Mouse (Mus musculus): ENCODE measurements around the gene Daw1. TPM values are rescaled to one million over a fixed set of nuclear protein-coding genes. Genes with fewer than 3 reads are reported as not detected.

Daw1 gene
- polyA plus RNA-seq, 1 experiment, result 0.46 TPM

DNA sequence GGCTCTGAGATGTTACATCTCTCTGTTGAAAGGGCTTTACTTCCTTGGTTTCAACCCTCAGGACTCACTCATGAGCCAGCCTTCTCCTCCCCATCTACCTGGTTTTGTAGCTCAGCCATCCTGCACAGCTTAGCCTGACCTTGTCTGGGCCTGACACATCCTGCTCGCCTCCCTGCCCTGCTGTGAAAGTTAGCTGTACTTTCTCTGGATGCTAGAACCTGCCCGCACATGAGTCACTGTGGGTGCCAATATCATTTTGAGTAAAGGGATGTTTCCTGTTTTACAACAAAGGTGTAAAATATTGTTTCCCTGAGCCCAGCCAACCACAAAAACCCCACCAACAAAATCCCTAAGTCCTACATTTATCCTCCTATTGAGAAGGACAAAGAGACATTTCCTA lies 36.4 kb upstream of the Daw1 start:
- 83% methylated on average over 2 of the region's 2 CpGs for WGBS
- Histone ChIP-seq H3K4me3 (replicated peaks; ENCODE audit: insufficient read depth, low read depth, low read length) (no peak overlapping the region), H3K4me1 (ENCODE audit: control insufficient read depth, insufficient read depth, low read length) (no peaks in the 10 kb centered on the region)

DNA sequence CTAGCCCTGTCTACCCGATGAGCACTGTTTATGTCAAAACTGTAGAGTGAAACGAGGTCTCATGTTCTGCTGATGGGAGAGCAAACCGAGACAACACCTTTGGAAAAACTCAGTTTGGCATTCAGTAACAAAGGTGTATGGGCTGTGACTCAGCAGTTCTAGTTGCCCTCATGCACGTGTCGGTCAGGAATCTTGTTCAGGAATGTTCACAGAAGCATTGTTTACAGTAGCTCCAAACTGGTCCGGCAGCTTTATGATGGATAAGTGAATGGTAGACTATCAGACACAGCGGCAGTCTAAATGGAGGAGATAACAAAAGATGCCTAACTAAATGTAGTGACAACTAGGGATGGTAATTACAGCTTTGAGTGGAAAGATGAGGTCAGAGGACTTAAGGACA lies 23.7 kb upstream of the Daw1 start:
- no peak overlapping the region for H3K27ac ChIP-seq (ENCODE audit: insufficient read depth, low read length)
- no peak overlapping the region for H3K4me3 ChIP-seq (replicated peaks; ENCODE audit: insufficient read depth, low read depth, low read length)
- TF ChIP-seq POLR2A (IDR thresholded peaks at IDR 0.05; ENCODE audit: borderline replicate concordance, insufficient read depth, low read length) (no peak), CTCF (IDR thresholded peaks at IDR 0.05; ENCODE audit: borderline replicate concordance, insufficient read depth, low read depth, low read length) (no peak)
- no peaks in the 10 kb centered on the region for H3K4me1 ChIP-seq (ENCODE audit: control insufficient read depth, insufficient read depth, low read length)
- DNase-seq, result no peak
- no peaks in the 10 kb centered on the region for H3K27me3 ChIP-seq (ENCODE audit: control insufficient read depth, insufficient read depth, low read length)
- 83% methylated on average over 7 of the region's 7 CpGs for WGBS

More for the DNA sequence above, 36.4 kb upstream of the Daw1 start:
- TF ChIP-seq POLR2A (IDR thresholded peaks at IDR 0.05; ENCODE audit: borderline replicate concordance, insufficient read depth, low read length), result no peak
- no peak for TF ChIP-seq CTCF (IDR thresholded peaks at IDR 0.05; ENCODE audit: borderline replicate concordance, insufficient read depth, low read depth, low read length)
- Histone ChIP-seq H3K27me3 (ENCODE audit: control insufficient read depth, insufficient read depth, low read length) (no peaks in the 10 kb centered on the region), H3K27ac (ENCODE audit: insufficient read depth, low read length) (no peak overlapping the region)
- no peak for DNase-seq

DNA sequence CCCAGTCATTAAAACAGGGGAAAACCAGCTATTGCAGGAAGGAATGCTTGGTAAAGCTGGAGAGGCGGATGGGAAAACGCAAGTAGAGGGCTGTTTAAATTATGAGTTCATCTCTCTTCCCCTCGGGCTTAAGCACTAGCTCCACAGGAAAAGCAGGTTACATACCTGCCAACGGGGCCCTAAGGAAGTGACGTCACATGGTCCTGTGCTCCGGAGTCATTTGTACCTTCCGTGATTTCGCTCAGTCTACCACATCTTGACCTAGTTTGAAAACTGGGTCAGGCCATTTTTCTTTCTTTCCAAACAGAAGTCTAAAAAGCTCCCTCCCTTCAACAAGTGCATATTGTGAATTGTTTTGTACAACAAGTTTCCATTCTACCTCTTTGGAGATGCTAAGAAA lies 21.7 kb upstream of the Daw1 start:
- TF ChIP-seq CTCF (IDR thresholded peaks at IDR 0.05; ENCODE audit: borderline replicate concordance, insufficient read depth, low read depth, low read length) (no peak), POLR2A (IDR thresholded peaks at IDR 0.05; ENCODE audit: borderline replicate concordance, insufficient read depth, low read length) (no peak)
- no peaks in the 10 kb centered on the region for H3K27me3 ChIP-seq (ENCODE audit: control insufficient read depth, insufficient read depth, low read length)
- DNase-seq, result no peak
- no peaks in the 10 kb centered on the region for H3K4me1 ChIP-seq (ENCODE audit: control insufficient read depth, insufficient read depth, low read length)
- WGBS, result 90% methylated on average over 8 of the region's 8 CpGs
- no peak overlapping the region for H3K27ac ChIP-seq (ENCODE audit: insufficient read depth, low read length)
- H3K4me3 ChIP-seq (replicated peaks; ENCODE audit: insufficient read depth, low read depth, low read length), result no peak overlapping the region

DNA sequence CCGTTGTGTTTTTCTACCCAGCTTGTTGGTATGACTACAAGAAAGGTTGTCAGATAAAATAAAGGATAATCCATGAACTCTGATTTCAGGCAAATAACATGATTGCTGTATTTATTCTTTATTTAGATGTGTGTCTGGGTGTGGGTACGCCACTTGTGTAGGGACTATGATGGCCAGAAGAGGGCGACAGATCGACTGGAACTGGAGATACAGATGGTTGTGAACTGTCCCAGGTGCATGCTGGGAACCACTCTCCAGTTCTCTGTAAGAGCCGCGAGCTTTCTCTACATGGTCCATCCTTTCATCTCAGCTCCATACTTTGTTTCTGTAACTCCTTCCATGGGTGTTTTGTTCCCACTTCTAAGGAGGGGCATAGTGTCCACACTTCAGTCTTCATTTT lies 20.8 kb upstream of the Daw1 start:
- Histone ChIP-seq H3K4me3 (replicated peaks; ENCODE audit: insufficient read depth, low read depth, low read length) (no peak overlapping the region), H3K27ac (ENCODE audit: insufficient read depth, low read length) (no peak overlapping the region), H3K27me3 (ENCODE audit: control insufficient read depth, insufficient read depth, low read length) (no peaks in the 10 kb centered on the region), H3K4me1 (ENCODE audit: control insufficient read depth, insufficient read depth, low read length) (no peaks in the 10 kb centered on the region)
- no peak for TF ChIP-seq POLR2A (IDR thresholded peaks at IDR 0.05; ENCODE audit: borderline replicate concordance, insufficient read depth, low read length)
- no peak for TF ChIP-seq CTCF (IDR thresholded peaks at IDR 0.05; ENCODE audit: borderline replicate concordance, insufficient read depth, low read depth, low read length)
- no peak for DNase-seq
- WGBS, result 83% methylated on average over 6 of the region's 6 CpGs

- 76% methylated on average over 8 of the region's 8 CpGs for WGBS
Measured at GRCm38 (mm10) chr1:83141510-83141909, 18.0 kb upstream of the Daw1 start.

DNA sequence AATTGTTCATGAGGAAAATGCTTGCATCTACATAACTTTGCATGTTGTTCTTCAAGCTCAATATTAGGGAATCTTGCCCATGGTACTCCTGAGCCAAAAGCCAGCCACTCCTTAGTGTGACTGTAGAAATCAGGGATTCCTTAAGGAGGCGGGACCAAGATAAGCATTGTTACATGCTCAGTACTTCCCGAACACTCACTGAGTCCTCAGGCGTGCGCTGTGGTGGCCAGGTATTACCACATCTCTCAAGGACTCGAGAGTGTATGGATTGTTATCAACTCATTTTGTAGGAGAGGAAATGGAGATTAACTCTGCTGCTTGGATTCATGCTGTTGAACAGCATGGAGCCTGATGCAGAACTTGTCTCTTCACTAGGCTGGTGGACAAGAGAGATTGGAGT lies 17.5 kb upstream of the Daw1 start:
- no peak overlapping the region for H3K4me3 ChIP-seq (replicated peaks; ENCODE audit: insufficient read depth, low read depth, low read length)
- H3K4me1 ChIP-seq (ENCODE audit: control insufficient read depth, insufficient read depth, low read length), result no peaks in the 10 kb centered on the region
- TF ChIP-seq POLR2A (IDR thresholded peaks at IDR 0.05; ENCODE audit: borderline replicate concordance, insufficient read depth, low read length), result no peak
- no peak for TF ChIP-seq CTCF (IDR thresholded peaks at IDR 0.05; ENCODE audit: borderline replicate concordance, insufficient read depth, low read depth, low read length)
- DNase-seq, result no peak
- 89% methylated on average over 5 of the region's 5 CpGs for WGBS
- no peak overlapping the region for H3K27ac ChIP-seq (ENCODE audit: insufficient read depth, low read length)
- no peaks in the 10 kb centered on the region for H3K27me3 ChIP-seq (ENCODE audit: control insufficient read depth, insufficient read depth, low read length)

More at GRCm38 (mm10) chr1:83141510-83141909, 18.0 kb upstream of the Daw1 start:
- H3K27ac ChIP-seq (ENCODE audit: insufficient read depth, low read length), result no peak overlapping the region
- no peak overlapping the region for H3K4me3 ChIP-seq (replicated peaks; ENCODE audit: insufficient read depth, low read depth, low read length)
- DNase-seq, result no peak
- H3K27me3 ChIP-seq (ENCODE audit: control insufficient read depth, insufficient read depth, low read length), result no peaks in the 10 kb centered on the region
- TF ChIP-seq CTCF (IDR thresholded peaks at IDR 0.05; ENCODE audit: borderline replicate concordance, insufficient read depth, low read depth, low read length) (no peak), POLR2A (IDR thresholded peaks at IDR 0.05; ENCODE audit: borderline replicate concordance, insufficient read depth, low read length) (no peak)
- no peaks in the 10 kb centered on the region for H3K4me1 ChIP-seq (ENCODE audit: control insufficient read depth, insufficient read depth, low read length)

GRCm38 (mm10) chr1:83146547-83146946 lies 13.0 kb upstream of the Daw1 start:
- no peaks in the 10 kb centered on the region; the same call in 1 of the 2 replicates for H3K27me3 ChIP-seq (ENCODE audit: control insufficient read depth, insufficient read depth, low read length)
- H3K27ac ChIP-seq (ENCODE audit: insufficient read depth, low read length), result no peak overlapping the region
- DNase-seq, result no peak
- H3K4me1 ChIP-seq (ENCODE audit: control insufficient read depth, insufficient read depth, low read length), result no peaks in the 10 kb centered on the region
- no peak for TF ChIP-seq CTCF (IDR thresholded peaks at IDR 0.05; ENCODE audit: borderline replicate concordance, insufficient read depth, low read depth, low read length)
- TF ChIP-seq POLR2A (IDR thresholded peaks at IDR 0.05; ENCODE audit: borderline replicate concordance, insufficient read depth, low read length), result no peak
- H3K4me3 ChIP-seq (replicated peaks; ENCODE audit: insufficient read depth, low read depth, low read length), result no peak overlapping the region
- WGBS, result 90% methylated on average over 2 of the region's 2 CpGs

DNA sequence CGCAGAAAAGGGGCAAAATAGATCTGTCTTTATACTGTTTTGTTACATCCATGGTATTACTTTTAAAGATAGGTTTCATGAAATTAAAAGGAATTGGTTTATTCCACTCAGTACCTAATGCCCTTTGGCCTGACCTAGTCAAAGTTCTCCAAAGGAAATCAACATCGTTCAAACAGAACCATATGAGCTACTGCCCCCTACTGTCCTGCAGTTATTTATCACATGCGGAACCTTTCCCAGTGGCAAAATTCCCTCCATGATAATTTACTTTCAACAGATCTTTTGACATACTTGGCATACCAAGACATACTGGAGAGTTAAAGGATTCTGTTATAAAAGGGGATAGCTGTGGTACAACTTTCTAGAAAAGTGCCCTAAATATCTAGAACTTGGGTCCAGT lies 9.3 kb upstream of the Daw1 start:
- Histone ChIP-seq H3K4me1 (ENCODE audit: control insufficient read depth, insufficient read depth, low read length) (no peaks in the 10 kb centered on the region), H3K27me3 (ENCODE audit: control insufficient read depth, insufficient read depth, low read length) (no peaks in the 10 kb centered on the region; the same call in 1 of the 2 replicates), H3K4me3 (replicated peaks; ENCODE audit: insufficient read depth, low read depth, low read length) (no peak overlapping the region), H3K27ac (ENCODE audit: insufficient read depth, low read length) (no peak overlapping the region)
- DNase-seq, result no peak
- TF ChIP-seq POLR2A (IDR thresholded peaks at IDR 0.05; ENCODE audit: borderline replicate concordance, insufficient read depth, low read length) (no peak), CTCF (IDR thresholded peaks at IDR 0.05; ENCODE audit: borderline replicate concordance, insufficient read depth, low read depth, low read length) (no peak)
- 81% methylated on average over 3 of the region's 3 CpGs for WGBS

Measured in cerebellum, adult 2 months (tissue).